Mouse (Mus musculus): Measurements from ENCODE around the gene Tmem160. TPM values are rescaled to one million over a fixed set of nuclear protein-coding genes. Genes with fewer than 3 reads are reported as not detected.

Tmem160 gene
- total and polyA plus RNA-seq, 3 experiments = 30.9 to 89.1 (median 48.9) TPM

DNA sequence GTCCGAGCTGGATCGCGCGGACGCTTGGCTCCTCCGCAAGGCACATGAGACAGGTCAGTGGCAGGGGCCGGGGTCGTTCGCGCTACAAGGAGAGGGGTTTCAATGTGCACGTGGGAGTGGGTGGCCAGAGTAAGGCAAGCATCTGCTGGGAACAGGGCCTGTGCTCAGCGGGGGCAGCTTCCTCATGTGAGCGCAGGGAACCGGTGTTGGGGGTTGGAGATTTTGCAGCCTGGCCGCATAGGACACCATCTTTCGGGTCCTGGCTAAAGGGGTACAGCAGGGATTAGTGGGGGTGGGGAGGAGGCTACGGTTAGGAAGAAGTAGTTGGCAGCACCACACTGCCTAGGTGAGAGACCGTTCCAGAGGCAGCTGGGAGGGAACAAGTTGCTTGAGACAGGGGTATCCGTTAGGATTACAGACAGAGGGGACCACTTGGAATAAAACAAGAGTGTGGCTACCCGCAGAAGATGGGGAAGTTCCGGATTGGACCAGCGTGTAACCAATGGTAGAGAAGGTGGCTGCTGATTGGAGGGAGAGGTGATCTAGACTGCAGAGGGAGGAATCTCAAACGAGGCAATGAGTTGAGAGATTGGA, 636 bp downstream of the Tmem160 start:
- H3K4me1 ChIP-seq (ENCODE audit: control insufficient read depth in 1 of 2, insufficient read depth in 2 of 2) = peaks cover 6 to 14% of the 10 kb centered on the region in 2 experiments
- H3K4me2 ChIP-seq (ENCODE audit: insufficient read depth, low read depth, poor library complexity, severe bottlenecking) = peak overlapping the region; percentile 52
- TF ChIP-seq HCFC1 (IDR thresholded peaks at IDR 0.05; ENCODE audit: low read depth, low read length) (peak; percentile 38; the same call in 1 of the 2 replicates), USF1 (IDR thresholded peaks at IDR 0.05; ENCODE audit: low read depth, low read length) (no peak), NELFE (IDR thresholded peaks at IDR 0.05; ENCODE audit: low read depth, low read length) (0 out of 2 replicates have a peak, but pooled peaks have one; percentile 32), SIN3A (IDR thresholded peaks at IDR 0.05; ENCODE audit: low read length) (peak; percentile 46; the same call in 1 of the 2 replicates), USF2 (conservative IDR thresholded peaks at IDR 0.05; ENCODE audit: low read depth, low read length) (no peak), CHD2 (IDR thresholded peaks at IDR 0.05; ENCODE audit: low read length) (0 out of 2 replicates have a peak, but pooled peaks have one; percentile 24), ETS1 (conservative IDR thresholded peaks at IDR 0.05; ENCODE audit: low read depth, low read length) (no peak), UBTF (IDR thresholded peaks at IDR 0.05; ENCODE audit: low read depth, low read length) (0 out of 2 replicates have a peak, but pooled peaks have one; percentile 51), TBP (conservative IDR thresholded peaks at IDR 0.05; ENCODE audit: low read depth, low read length) (peak; percentile 48; the same call in 1 of the 2 replicates), CHD1 (IDR thresholded peaks at IDR 0.05; ENCODE audit: low read depth, low read length) (no peak), IRF4 (IDR thresholded peaks at IDR 0.05; ENCODE audit: low read depth, low read length) (0 out of 2 replicates have a peak, but pooled peaks have one; percentile 22), ZMIZ1 (IDR thresholded peaks at IDR 0.05; ENCODE audit: low read depth, low read length) (0 out of 2 replicates have a peak, but pooled peaks have one; percentile 61), BHLHE40 (IDR thresholded peaks at IDR 0.05; ENCODE audit: low read depth, low read length) (0 out of 2 replicates have a peak, but pooled peaks have one; percentile 15), TCF12 (IDR thresholded peaks at IDR 0.05; ENCODE audit: low read depth, low read length) (peak; percentile 15; the same call in 1 of the 2 replicates), MXI1 (IDR thresholded peaks at IDR 0.05; ENCODE audit: low read depth, low read length) (peak; percentile 46; the same call in 1 of the 2 replicates)
- H3K27me3 ChIP-seq (replicated peaks) = no peaks in the 10 kb centered on the region
- no peak overlapping the region for H3K27ac ChIP-seq (ENCODE audit: insufficient read depth, low read depth)
- peak overlapping the region; percentile 85 to 94 (median 92) for H3K4me3 ChIP-seq (replicated peaks in 1 of 3; ENCODE audit: low read depth in 2 of 3, low read length in 2 of 3, poor library complexity in 1 of 3)
- no peaks in the 10 kb centered on the region for H3K79me2 ChIP-seq (replicated peaks; ENCODE audit: control insufficient read depth, extremely low read depth, insufficient read depth, poor library complexity, severe bottlenecking)
- in situ Hi-C loops (cut with MboI; ENCODE audit: low pct_ligation_motif_present, low pct_unique_long_range_greater_than_20kb, low sequenced_read_pairs) (no loop called here), dilution Hi-C loops (cut with MboI; ENCODE audit: extremely low pct_ligation_motif_present, extremely low pct_unique_long_range_greater_than_20kb, low sequenced_read_pairs) (no loop called here)
- no peaks in the 10 kb centered on the region for H3K9me3 ChIP-seq (replicated peaks; ENCODE audit: low read length)
- H3K9ac ChIP-seq (ENCODE audit: insufficient read depth, low read depth) = peak overlapping the region; percentile 73
- peak; percentile 82 for DNase-seq (ENCODE audit: extremely low read depth)
- peaks cover 15 to 43% of the 10 kb centered on the region in 2 experiments for H3K36me3 ChIP-seq (replicated peaks in 1 of 2; ENCODE audit: control insufficient read depth in 1 of 2, insufficient read depth in 1 of 2, low read length in 1 of 2)

DNA sequence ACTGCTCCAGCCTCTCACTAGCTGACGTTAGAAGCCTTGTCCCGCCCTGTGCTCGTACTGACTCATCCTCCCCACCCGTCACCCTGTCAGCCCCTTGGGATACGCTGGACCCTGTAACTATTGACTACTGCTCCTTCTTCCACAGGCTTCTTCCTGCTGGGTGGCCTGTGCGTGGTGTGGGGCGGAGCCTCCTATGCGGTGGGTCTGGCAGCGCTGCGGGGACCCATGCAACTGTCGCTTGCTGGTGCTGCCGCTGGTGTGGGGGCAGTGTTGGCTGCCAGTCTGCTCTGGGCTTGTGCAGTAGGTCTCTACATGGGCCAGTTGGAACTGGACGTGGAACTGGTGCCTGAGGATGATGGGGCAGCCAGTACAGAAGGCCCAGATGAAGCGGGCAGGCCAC, 2.4 kb downstream of the Tmem160 start:
- peaks cover 15 to 52% of the 10 kb centered on the region in 2 experiments for H3K36me3 ChIP-seq (replicated peaks in 1 of 2; ENCODE audit: control insufficient read depth in 1 of 2, insufficient read depth in 1 of 2, low read length in 1 of 2)
- H3K27ac ChIP-seq (ENCODE audit: insufficient read depth, low read depth) = no peak overlapping the region
- peaks cover 6 to 14% of the 10 kb centered on the region in 2 experiments for H3K4me1 ChIP-seq (ENCODE audit: control insufficient read depth in 1 of 2, insufficient read depth in 2 of 2)
- TF ChIP-seq TCF12 (IDR thresholded peaks at IDR 0.05; ENCODE audit: low read depth, low read length) (no peak), GABPA (IDR thresholded peaks at IDR 0.05; ENCODE audit: insufficient replicate concordance, low read depth, low read length) (no peak), ZMIZ1 (IDR thresholded peaks at IDR 0.05; ENCODE audit: low read depth, low read length) (no peak), USF2 (conservative IDR thresholded peaks at IDR 0.05; ENCODE audit: low read depth, low read length) (no peak), USF1 (IDR thresholded peaks at IDR 0.05; ENCODE audit: low read depth, low read length) (no peak), MAFK (IDR thresholded peaks at IDR 0.05; ENCODE audit: insufficient replicate concordance, low read length) (no peak), SIN3A (IDR thresholded peaks at IDR 0.05; ENCODE audit: low read length) (no peak), ELF1 (IDR thresholded peaks at IDR 0.05; ENCODE audit: low read depth, low read length) (no peak), UBTF (IDR thresholded peaks at IDR 0.05; ENCODE audit: low read depth, low read length) (no peak), MEF2A (IDR thresholded peaks at IDR 0.05; ENCODE audit: borderline replicate concordance, low read depth, low read length) (no peak)
- H3K4me3 ChIP-seq (replicated peaks in 1 of 3; ENCODE audit: low read depth in 2 of 3, low read length in 2 of 3, poor library complexity in 1 of 3) = no peak overlapping the region
- dilution Hi-C loops (cut with MboI; ENCODE audit: extremely low pct_ligation_motif_present, extremely low pct_unique_long_range_greater_than_20kb, low sequenced_read_pairs) (no loop called here), in situ Hi-C loops (cut with MboI; ENCODE audit: low pct_ligation_motif_present, low pct_unique_long_range_greater_than_20kb, low sequenced_read_pairs) (no loop called here)
- no peaks in the 10 kb centered on the region for H3K27me3 ChIP-seq (replicated peaks)
- H3K9me3 ChIP-seq (replicated peaks; ENCODE audit: low read length) = no peaks in the 10 kb centered on the region
- no peak for DNase-seq (ENCODE audit: extremely low read depth)
- H3K79me2 ChIP-seq (replicated peaks; ENCODE audit: control insufficient read depth, extremely low read depth, insufficient read depth, poor library complexity, severe bottlenecking) = no peaks in the 10 kb centered on the region
- H3K4me2 ChIP-seq (ENCODE audit: insufficient read depth, low read depth, poor library complexity, severe bottlenecking) = no peak overlapping the region
- H3K9ac ChIP-seq (ENCODE audit: insufficient read depth, low read depth) = no peak overlapping the region

All from CH12.LX (cell line).